Mouse (Mus musculus): ENCODE measurements around the gene Ppp4c. TPM values are rescaled to one million over a fixed set of nuclear protein-coding genes. Genes with fewer than 3 reads are reported as not detected.

Gene Ppp4c
- polyA plus RNA-seq, 1 experiment from 2014 or later, result 155 TPM

- WGBS, result 88% methylated on average over 4 of the region's 4 CpGs
- Histone ChIP-seq H3K9ac (ENCODE audit: low read depth, low read length) (no peak overlapping the region), H3K4me2 (ENCODE audit: low read length) (no peak overlapping the region), H3K27ac (ENCODE audit: low read length) (no peak overlapping the region), H3K27me3 (ENCODE audit: control insufficient read depth, insufficient read depth, low read depth, low read length) (no peaks in the 10 kb centered on the region), H3K4me1 (ENCODE audit: control insufficient read depth, insufficient read depth, low read length) (peaks cover 17% of the 10 kb centered on the region), H3K4me3 (ENCODE audit: low read depth, low read length) (no peak overlapping the region), H3K9me3 (replicated peaks; ENCODE audit: control insufficient read depth, low read length, poor library complexity, severe bottlenecking) (no peaks in the 10 kb centered on the region), H3K36me3 (ENCODE audit: control insufficient read depth, insufficient read depth, low read length) (peaks cover 43% of the 10 kb centered on the region)
- ATAC-seq, result no peak
Observed at GRCm38 (mm10) chr7:126789141-126789540, 3.2 kb downstream of the Ppp4c start.

- Histone ChIP-seq H3K4me1 (ENCODE audit: control insufficient read depth, insufficient read depth, low read length) (peaks cover 9% of the 10 kb centered on the region), H3K4me2 (ENCODE audit: low read length) (no peak overlapping the region), H3K27me3 (ENCODE audit: control insufficient read depth, insufficient read depth, low read depth, low read length) (no peaks in the 10 kb centered on the region), H3K9ac (ENCODE audit: low read depth, low read length) (no peak overlapping the region), H3K9me3 (replicated peaks; ENCODE audit: control insufficient read depth, low read length, poor library complexity, severe bottlenecking) (no peaks in the 10 kb centered on the region), H3K36me3 (ENCODE audit: control insufficient read depth, insufficient read depth, low read length) (peaks cover 44% of the 10 kb centered on the region), H3K4me3 (ENCODE audit: low read depth, low read length) (no peak overlapping the region), H3K27ac (ENCODE audit: low read length) (no peak overlapping the region)
- ATAC-seq, result no peak
- 93% methylated on average over 14 of the region's 14 CpGs for WGBS
Observed at GRCm38 (mm10) chr7:126786142-126786541, 6.2 kb downstream of the Ppp4c start.

- no peak overlapping the region for H3K27ac ChIP-seq (ENCODE audit: low read length)
- H3K9ac ChIP-seq (ENCODE audit: low read depth, low read length), result no peak overlapping the region
- no peak overlapping the region for H3K4me2 ChIP-seq (ENCODE audit: low read length)
- no peak overlapping the region for H3K4me3 ChIP-seq (ENCODE audit: low read depth, low read length)
- no peak for ATAC-seq
- WGBS, result 90% methylated on average over 4 of the region's 4 CpGs
- H3K36me3 ChIP-seq (ENCODE audit: control insufficient read depth, insufficient read depth, low read length), result peaks cover 44% of the 10 kb centered on the region
- H3K4me1 ChIP-seq (ENCODE audit: control insufficient read depth, insufficient read depth, low read length), result peaks cover 6% of the 10 kb centered on the region
- no peaks in the 10 kb centered on the region for H3K27me3 ChIP-seq (ENCODE audit: control insufficient read depth, insufficient read depth, low read depth, low read length)
- H3K9me3 ChIP-seq (replicated peaks; ENCODE audit: control insufficient read depth, low read length, poor library complexity, severe bottlenecking), result no peaks in the 10 kb centered on the region
Observed at GRCm38 (mm10) chr7:126785056-126785455, 7.2 kb downstream of the Ppp4c start.

GRCm38 (mm10) chr7:126784469-126784868 lies 7.8 kb downstream of the Ppp4c start:
- Histone ChIP-seq H3K9me3 (replicated peaks; ENCODE audit: control insufficient read depth, low read length, poor library complexity, severe bottlenecking) (no peaks in the 10 kb centered on the region), H3K4me2 (ENCODE audit: low read length) (no peak overlapping the region), H3K9ac (ENCODE audit: low read depth, low read length) (no peak overlapping the region), H3K27me3 (ENCODE audit: control insufficient read depth, insufficient read depth, low read depth, low read length) (no peaks in the 10 kb centered on the region), H3K4me1 (ENCODE audit: control insufficient read depth, insufficient read depth, low read length) (peaks cover 12% of the 10 kb centered on the region), H3K36me3 (ENCODE audit: control insufficient read depth, insufficient read depth, low read length) (peaks cover 43% of the 10 kb centered on the region), H3K4me3 (ENCODE audit: low read depth, low read length) (no peak overlapping the region), H3K27ac (ENCODE audit: low read length) (no peak overlapping the region)
- no peak for ATAC-seq
- WGBS, result 91% methylated on average over 7 of the region's 7 CpGs

- Histone ChIP-seq H3K4me1 (ENCODE audit: control insufficient read depth, insufficient read depth, low read length) (peaks cover 19% of the 10 kb centered on the region), H3K36me3 (ENCODE audit: control insufficient read depth, insufficient read depth, low read length) (peaks cover 28% of the 10 kb centered on the region), H3K9me3 (replicated peaks; ENCODE audit: control insufficient read depth, low read length, poor library complexity, severe bottlenecking) (no peaks in the 10 kb centered on the region), H3K27ac (ENCODE audit: low read length) (no peak overlapping the region), H3K4me3 (ENCODE audit: low read depth, low read length) (no peak overlapping the region), H3K27me3 (ENCODE audit: control insufficient read depth, insufficient read depth, low read depth, low read length) (no peaks in the 10 kb centered on the region), H3K4me2 (ENCODE audit: low read length) (no peak overlapping the region), H3K9ac (ENCODE audit: low read depth, low read length) (no peak overlapping the region)
- WGBS, result 87% methylated on average over 13 of the region's 13 CpGs
- ATAC-seq, result no peak
Observed at GRCm38 (mm10) chr7:126782693-126783092, 9.6 kb downstream of the Ppp4c start.

GRCm38 (mm10) chr7:126781661-126782370 lies 10.5 kb downstream of the Ppp4c start:
- Histone ChIP-seq H3K4me3 (ENCODE audit: low read depth, low read length) (no peak overlapping the region), H3K9me3 (replicated peaks; ENCODE audit: control insufficient read depth, low read length, poor library complexity, severe bottlenecking) (no peaks in the 10 kb centered on the region), H3K36me3 (ENCODE audit: control insufficient read depth, insufficient read depth, low read length) (peaks cover 19% of the 10 kb centered on the region), H3K4me1 (ENCODE audit: control insufficient read depth, insufficient read depth, low read length) (peaks cover 26% of the 10 kb centered on the region), H3K27me3 (ENCODE audit: control insufficient read depth, insufficient read depth, low read depth, low read length) (no peaks in the 10 kb centered on the region), H3K27ac (ENCODE audit: low read length) (no peak overlapping the region), H3K4me2 (ENCODE audit: low read length) (peak overlapping the region; percentile 73; the same call in 1 of the 2 replicates), H3K9ac (ENCODE audit: low read depth, low read length) (peak overlapping the region; percentile 69; the same call in 1 of the 2 replicates)
- ATAC-seq, result no peak
- 40% methylated on average over 11 of the region's 11 CpGs for WGBS

GRCm38 (mm10) chr7:126780971-126781635 lies 11.2 kb downstream of the Ppp4c start, which contains the start of gene Tbx6:
Gene Tbx6, plus strand, starts transcription at chr7:126781483.
- Histone ChIP-seq H3K4me2 (ENCODE audit: low read length) (peak within 1 kb of the TSS; percentile 73), H3K27me3 (ENCODE audit: control insufficient read depth, insufficient read depth, low read depth, low read length) (no peaks in the 10 kb centered on the region), H3K27ac (ENCODE audit: low read length) (peak within 1 kb of the TSS; percentile 73), H3K36me3 (ENCODE audit: control insufficient read depth, insufficient read depth, low read length) (peaks cover 14% of the 10 kb centered on the region; the same call in 1 of the 2 replicates), H3K9ac (ENCODE audit: low read depth, low read length) (peak within 1 kb of the TSS; percentile 69), H3K4me3 (ENCODE audit: low read depth, low read length) (peak within 1 kb of the TSS; percentile 40), H3K4me1 (ENCODE audit: control insufficient read depth, insufficient read depth, low read length) (peaks cover 27% of the 10 kb centered on the region), H3K9me3 (replicated peaks; ENCODE audit: control insufficient read depth, low read length, poor library complexity, severe bottlenecking) (no peaks in the 10 kb centered on the region)
- ATAC-seq, result peak; percentile 7; the same call in 1 of the 2 replicates
- 6% methylated on average over 22 of the region's 22 CpGs for WGBS

GRCm38 (mm10) chr7:126779983-126780970 lies 12.0 kb downstream of the Ppp4c start:
- H3K27me3 ChIP-seq (ENCODE audit: control insufficient read depth, insufficient read depth, low read depth, low read length), result no peaks in the 10 kb centered on the region
- under 1% methylated on average over 21 of the region's 21 CpGs for WGBS
- peaks cover 32% of the 10 kb centered on the region for H3K4me1 ChIP-seq (ENCODE audit: control insufficient read depth, insufficient read depth, low read length)
- H3K4me3 ChIP-seq (ENCODE audit: low read depth, low read length), result peak overlapping the region; percentile 40
- no peaks in the 10 kb centered on the region for H3K9me3 ChIP-seq (replicated peaks; ENCODE audit: control insufficient read depth, low read length, poor library complexity, severe bottlenecking)
- peak; percentile 77 for ATAC-seq
- H3K27ac ChIP-seq (ENCODE audit: low read length), result peak overlapping the region; percentile 73
- peak overlapping the region; percentile 69 for H3K9ac ChIP-seq (ENCODE audit: low read depth, low read length)
- peaks cover 11% of the 10 kb centered on the region; the same call in 1 of the 2 replicates for H3K36me3 ChIP-seq (ENCODE audit: control insufficient read depth, insufficient read depth, low read length)
- peak overlapping the region; percentile 73 for H3K4me2 ChIP-seq (ENCODE audit: low read length)

All from midbrain, embryonic 16.5 days (tissue).